Mouse (Mus musculus) adrenal gland, postnatal 36 days (tissue): ENCODE measurements around the gene Cpxcr1. TPM values are rescaled to one million over a fixed set of nuclear protein-coding genes. Genes with fewer than 3 reads are reported as not detected.

Source experiments
- DNase-seq, 2 experiments: peaks; one replicate each; pipeline ENCODE4 v3.0.0; 2021; ENCODE audit warnings: mixed read lengths in 1 of 2
- long read RNA-seq, 2 experiments: library from polyadenylated mRNA; stranded (forward); transcript quantifications; one replicate each; pipeline ENCODE4 v2.0.0; 2021; ENCODE audit warnings: borderline sequencing depth in 2 of 2
- total RNA-seq, 2 experiments: library from RNA; stranded (reverse); gene quantifications; 2 replicates each; pipeline ENCODE4 v1.2.3; 2021

Cpxcr1 gene
- not detected for total RNA-seq
- long read RNA-seq, experiment 1 = 0 reads
- long read RNA-seq, experiment 2 = 0 reads

DNA sequence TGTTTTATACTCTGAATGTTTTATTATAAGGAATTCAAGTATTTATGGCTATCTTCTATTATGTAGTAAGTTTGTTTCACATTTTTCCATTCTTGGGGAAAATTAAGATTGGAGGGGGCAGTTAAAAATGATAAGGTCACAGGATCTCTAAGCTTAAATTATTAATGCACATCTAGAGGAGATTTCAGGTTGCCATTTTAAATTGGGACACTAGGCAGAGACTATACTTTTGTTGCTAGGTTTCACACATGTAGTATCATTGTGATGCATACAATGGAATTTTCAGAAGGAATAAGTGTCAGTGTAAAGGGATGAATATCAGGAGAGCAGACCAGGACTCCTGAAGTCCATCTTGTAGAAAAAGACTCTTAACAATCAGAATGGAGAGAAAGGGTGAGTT is at the start of gene Cpxcr1:
Gene Cpxcr1, plus strand, starts transcription at position 301 of the 400 bp plus-strand sequence.
- DNase-seq = no peak

Other genes with a start within 250 kb of the Cpxcr1 start
- not detected for gene H2afb2, start 232.2 kb downstream of the Cpxcr1 start, total RNA-seq